Mouse (Mus musculus) hindbrain, embryonic 15.5 days (tissue): Measurements from ENCODE around the gene Tmem200b. TPM values are rescaled to one million over a fixed set of nuclear protein-coding genes. Genes with fewer than 3 reads are reported as not detected.

Experiments
- ATAC-seq: fragments of 200-750 bp; cut with Nextera tagmentation; 2 replicates; pipeline ENCODE4 v1.8.0; 2017; ENCODE audit warnings: low read depth, moderate number of reproducible peaks, moderate TSS enrichment; ENCODE audit not compliant: low FRiP score
- H3K27ac ChIP-seq: fragments of 300-500 bp; sonication (generic); replicated peaks from 2 replicates; pipeline ENCODE4 v1.5.1; 2015; ENCODE audit warnings: mild to moderate bottlenecking, inconsistent platforms
- H3K27me3 ChIP-seq: fragments of 300-500 bp; sonication (generic); 2 replicates; pipeline ENCODE4 v1.6.1; 2015; ENCODE audit warnings: control low read depth, inconsistent platforms
- H3K36me3 ChIP-seq: fragments of 300-500 bp; sonication (generic); 2 replicates; pipeline ENCODE4 v1.6.1; 2015; ENCODE audit warnings: control low read depth, inconsistent platforms
- H3K4me1 ChIP-seq: fragments of 300-500 bp; sonication (generic); replicated peaks from 2 replicates; pipeline ENCODE4 v1.6.1; 2015; ENCODE audit warnings: control low read depth, inconsistent platforms
- H3K4me2 ChIP-seq: fragments of 300-500 bp; sonication (generic); 2 replicates; pipeline ENCODE4 v1.6.1; 2015; ENCODE audit warnings: moderate library complexity, mild to moderate bottlenecking, inconsistent platforms
- H3K4me3 ChIP-seq: fragments of 300-500 bp; sonication (generic); 2 replicates; pipeline ENCODE4 v1.5.1; 2015; ENCODE audit warnings: mild to moderate bottlenecking, inconsistent platforms
- H3K9ac ChIP-seq: fragments of 300-500 bp; sonication (generic); 2 replicates; pipeline ENCODE4 v1.6.1; 2015; ENCODE audit warnings: inconsistent platforms
- H3K9me3 ChIP-seq: fragments of 300-500 bp; sonication (generic); 2 replicates; pipeline ENCODE4 v1.6.1; 2016; ENCODE audit warnings: control low read depth, inconsistent platforms
- WGBS: fragments of 180-500 bp; shearing (Covaris S2); methylation state at CpG from one replicate; pipeline ENCODE4 v1.1.7; 2015; 5-methylcytosine and 5-hydroxymethylcytosine counted together
- polyA plus RNA-seq: library from polyadenylated mRNA; unstranded; fragments of >200 nt; fragmentation: Nextera tagmentation; extraction: Ambion mirVana; gene quantifications from 2 replicates; pipeline ENCODE4 v1.2.1, GENCODE M21; 2015

Gene Tmem200b
- polyA plus RNA-seq, 1 experiment from 2014 or later: 0.29 TPM

DNA sequence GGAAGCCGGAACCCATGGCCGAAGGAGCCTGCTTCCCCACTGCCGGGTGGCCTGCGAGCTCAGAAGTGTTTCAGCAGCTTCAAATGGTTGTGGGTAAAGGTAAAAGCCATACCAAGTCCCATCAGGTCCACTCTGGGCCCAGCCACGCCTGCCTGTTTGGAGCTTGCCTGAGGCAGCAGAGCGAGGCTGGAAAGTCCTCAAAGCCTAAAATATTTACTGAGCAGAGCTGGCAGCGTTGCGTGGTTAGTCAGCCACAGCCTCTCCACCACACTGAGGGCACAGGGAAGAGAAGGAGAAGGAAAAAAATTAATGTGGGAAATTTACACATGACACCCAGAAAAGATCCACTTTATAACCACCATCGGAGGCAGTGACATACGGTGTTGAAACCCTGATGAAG lies 8.0 kb upstream of the Tmem200b start:
- Histone ChIP-seq H3K4me2 (no peak overlapping the region), H3K27ac (no peak overlapping the region), H3K4me1 (peaks cover 36% of the 10 kb centered on the region), H3K9me3 (no peaks in the 10 kb centered on the region), H3K9ac (no peak overlapping the region), H3K4me3 (no peak overlapping the region), H3K27me3 (peaks cover 57% of the 10 kb centered on the region), H3K36me3 (no peaks in the 10 kb centered on the region)
- 55% methylated on average over 10 of the region's 10 CpGs for WGBS
- ATAC-seq: no peak

- H3K9ac ChIP-seq: no peak overlapping the region
- no peak overlapping the region for H3K4me3 ChIP-seq
- peaks cover 62% of the 10 kb centered on the region for H3K27me3 ChIP-seq
- H3K4me2 ChIP-seq: no peak overlapping the region
- WGBS: 6% methylated on average over 9 of the region's 9 CpGs
- H3K36me3 ChIP-seq: no peaks in the 10 kb centered on the region
- peaks cover 36% of the 10 kb centered on the region for H3K4me1 ChIP-seq
- H3K9me3 ChIP-seq: no peaks in the 10 kb centered on the region
- H3K27ac ChIP-seq: no peak overlapping the region
- ATAC-seq: no peak
Measured at GRCm38 (mm10) chr4:131914046-131914643, 7.4 kb upstream of the Tmem200b start.

GRCm38 (mm10) chr4:131914891-131915469 lies 6.6 kb upstream of the Tmem200b start:
- H3K4me1 ChIP-seq: peaks cover 35% of the 10 kb centered on the region
- peak overlapping the region; percentile 30; the same call in 1 of the 2 replicates for H3K9ac ChIP-seq
- H3K27me3 ChIP-seq: peaks cover 70% of the 10 kb centered on the region
- peak overlapping the region; percentile 29 for H3K4me3 ChIP-seq
- no peaks in the 10 kb centered on the region for H3K36me3 ChIP-seq
- ATAC-seq: no peak
- H3K27ac ChIP-seq: no peak overlapping the region
- no peaks in the 10 kb centered on the region for H3K9me3 ChIP-seq
- H3K4me2 ChIP-seq: peak overlapping the region; percentile 56
- WGBS: 2% methylated on average over 31 of the region's 31 CpGs

DNA sequence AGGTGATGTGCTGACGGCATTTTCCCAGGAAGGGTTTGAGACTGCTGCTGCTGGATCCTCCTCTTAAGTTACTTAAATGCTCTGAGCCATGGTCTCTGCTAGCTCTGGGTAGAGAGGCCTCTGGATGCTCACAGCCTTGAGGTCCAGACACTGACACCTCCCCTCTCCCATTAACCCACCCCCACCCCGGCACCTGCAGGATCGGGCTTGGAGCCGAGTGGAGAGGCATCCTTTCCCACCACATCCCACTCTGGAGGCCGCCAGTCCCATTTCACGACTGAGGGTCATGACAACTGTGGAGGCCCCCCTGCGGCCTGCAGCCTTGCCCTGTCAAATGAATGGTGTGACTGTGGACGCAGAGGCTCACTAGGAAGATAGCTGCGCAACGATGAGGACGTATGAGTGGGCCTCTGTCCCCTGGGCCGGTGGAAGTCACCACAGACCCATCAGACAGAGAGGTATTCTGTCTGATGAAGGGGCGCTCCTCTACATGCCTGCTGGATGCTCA lies 5.7 kb upstream of the Tmem200b start:
- Histone ChIP-seq H3K4me2 (peak overlapping the region; percentile 56), H3K9me3 (no peaks in the 10 kb centered on the region), H3K36me3 (no peaks in the 10 kb centered on the region), H3K4me3 (no peak overlapping the region), H3K9ac (no peak overlapping the region), H3K27ac (no peak overlapping the region), H3K4me1 (peaks cover 35% of the 10 kb centered on the region), H3K27me3 (peaks cover 79% of the 10 kb centered on the region)
- ATAC-seq: no peak
- WGBS: 23% methylated on average over 13 of the region's 13 CpGs

DNA sequence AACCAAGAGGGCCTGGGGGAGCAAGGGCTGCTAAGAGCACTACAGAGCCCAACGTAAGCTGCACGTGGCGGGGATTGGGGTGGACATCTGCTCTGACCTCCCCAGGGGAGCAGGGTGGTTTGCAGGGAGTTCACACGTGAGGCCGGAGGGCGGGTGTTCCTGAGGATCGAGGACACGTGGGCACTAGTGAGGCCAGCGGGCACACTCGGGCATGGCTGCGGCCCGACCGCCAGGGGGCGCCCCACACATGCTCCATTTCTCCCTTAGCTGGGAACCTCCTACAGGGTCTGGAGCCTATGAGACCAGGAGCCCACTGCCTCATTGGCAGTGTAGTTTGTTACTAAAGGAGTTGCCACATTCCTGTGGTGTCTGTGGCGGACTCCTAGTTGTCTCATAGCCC lies 5.1 kb upstream of the Tmem200b start:
- Histone ChIP-seq H3K4me2 (no peak overlapping the region), H3K9me3 (no peaks in the 10 kb centered on the region)
- ATAC-seq: no peak

GRCm38 (mm10) chr4:131917010-131917555 lies 4.5 kb upstream of the Tmem200b start:
- no peak for ATAC-seq
- whole genome bisulfite sequencing: 82% methylated on average over 10 of the region's 10 CpGs
- Histone ChIP-seq H3K36me3 (no peaks in the 10 kb centered on the region), H3K27ac (no peak overlapping the region), H3K4me3 (no peak overlapping the region), H3K27me3 (peaks cover 87% of the 10 kb centered on the region), H3K4me2 (no peak overlapping the region), H3K4me1 (peaks cover 46% of the 10 kb centered on the region), H3K9me3 (no peaks in the 10 kb centered on the region), H3K9ac (no peak overlapping the region)

More for the DNA sequence above, 5.1 kb upstream of the Tmem200b start:
- peaks cover 39% of the 10 kb centered on the region for H3K4me1 ChIP-seq
- no peak overlapping the region for H3K9ac ChIP-seq
- peaks cover 83% of the 10 kb centered on the region for H3K27me3 ChIP-seq
- no peaks in the 10 kb centered on the region for H3K36me3 ChIP-seq
- H3K27ac ChIP-seq: no peak overlapping the region
- H3K4me3 ChIP-seq: no peak overlapping the region
- 8% methylated on average over 14 of the region's 15 CpGs for WGBS

- 61% methylated on average over 7 of the region's 7 CpGs for WGBS
- Histone ChIP-seq H3K36me3 (no peaks in the 10 kb centered on the region), H3K9me3 (no peaks in the 10 kb centered on the region), H3K4me2 (no peak overlapping the region), H3K27ac (no peak overlapping the region), H3K9ac (no peak overlapping the region), H3K27me3 (peaks cover 87% of the 10 kb centered on the region), H3K4me1 (peaks cover 51% of the 10 kb centered on the region), H3K4me3 (no peak overlapping the region)
- ATAC-seq: no peak
Measured at GRCm38 (mm10) chr4:131918026-131918533, 3.5 kb upstream of the Tmem200b start.

DNA sequence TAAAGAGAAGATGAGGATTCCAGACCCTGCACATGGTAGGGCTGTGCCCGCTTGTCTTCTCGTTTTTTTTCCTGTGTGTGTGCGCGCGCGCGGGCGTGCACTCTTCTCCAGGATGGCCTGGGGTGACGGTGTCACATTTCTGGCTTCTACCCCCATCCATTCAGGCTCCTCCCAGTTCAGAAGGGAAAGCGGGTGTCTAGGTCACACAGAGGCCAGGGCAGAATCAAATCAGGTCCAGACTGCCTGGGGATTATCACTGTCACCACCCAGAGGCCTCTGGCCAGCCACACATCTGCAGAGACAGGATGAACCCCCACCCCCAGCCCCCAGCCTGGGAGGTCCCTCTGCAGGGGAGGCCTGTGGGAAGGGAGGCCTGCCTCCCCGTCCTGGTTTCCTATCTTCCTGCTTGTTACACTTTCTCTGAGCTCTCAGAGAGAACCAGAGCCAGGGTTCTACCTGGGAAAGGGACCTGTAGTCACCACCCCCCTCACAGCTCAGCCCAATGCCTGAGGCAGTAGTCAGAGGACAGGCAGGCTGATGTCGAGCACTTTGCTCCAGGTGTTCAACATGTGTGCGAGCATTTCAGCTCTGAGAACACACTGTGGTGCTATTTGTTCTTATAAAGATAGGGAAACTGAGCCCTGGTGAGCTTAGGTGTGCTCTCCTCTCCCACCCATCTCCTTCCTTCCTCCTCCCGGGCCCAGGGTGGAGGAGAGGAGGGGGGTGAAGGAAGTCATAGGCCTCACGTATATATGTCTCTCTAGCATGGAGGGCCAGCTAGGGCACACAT lies 2.7 kb upstream of the Tmem200b start:
- Histone ChIP-seq H3K4me3 (no peak overlapping the region), H3K9me3 (no peaks in the 10 kb centered on the region), H3K4me1 (peaks cover 51% of the 10 kb centered on the region), H3K9ac (no peak overlapping the region), H3K27me3 (peaks cover 89% of the 10 kb centered on the region), H3K36me3 (no peaks in the 10 kb centered on the region), H3K4me2 (no peak overlapping the region), H3K27ac (no peak overlapping the region)
- 18% methylated on average over 15 of the region's 15 CpGs for WGBS
- ATAC-seq: no peak

GRCm38 (mm10) chr4:131919506-131920140 lies 1.9 kb upstream of the Tmem200b start:
- Histone ChIP-seq H3K9ac (no peak overlapping the region), H3K4me1 (peaks cover 46% of the 10 kb centered on the region), H3K27ac (no peak overlapping the region), H3K27me3 (peaks cover 88% of the 10 kb centered on the region), H3K36me3 (no peaks in the 10 kb centered on the region), H3K9me3 (no peaks in the 10 kb centered on the region), H3K4me2 (peak overlapping the region; percentile 75; the same call in 1 of the 2 replicates), H3K4me3 (0 out of 2 replicates have a peak overlapping the region, but pooled peaks have one; percentile 45)
- ATAC-seq: no peak
- 27% methylated on average over 15 of the region's 15 CpGs for WGBS

- peaks cover 86% of the 10 kb centered on the region for H3K27me3 ChIP-seq
- H3K9ac ChIP-seq: no peak overlapping the region
- peak overlapping the region; percentile 45 for H3K4me3 ChIP-seq
- no peaks in the 10 kb centered on the region for H3K9me3 ChIP-seq
- H3K4me1 ChIP-seq: peaks cover 40% of the 10 kb centered on the region
- peak overlapping the region; percentile 75 for H3K4me2 ChIP-seq
- ATAC-seq: no peak
- WGBS: 5% methylated on average over 47 of the region's 51 CpGs
- H3K36me3 ChIP-seq: no peaks in the 10 kb centered on the region
- H3K27ac ChIP-seq: no peak overlapping the region
Measured at GRCm38 (mm10) chr4:131920141-131920594, 1.4 kb upstream of the Tmem200b start.

- Histone ChIP-seq H3K27me3 (peaks cover 81% of the 10 kb centered on the region), H3K27ac (no peak overlapping the region), H3K4me3 (peak overlapping the region; percentile 45), H3K36me3 (0 out of 2 replicates have a peak, but pooled peaks cover 6% of the 10 kb centered on the region), H3K9ac (peak overlapping the region; percentile 43; the same call in 1 of the 2 replicates), H3K4me1 (peaks cover 34% of the 10 kb centered on the region), H3K9me3 (no peaks in the 10 kb centered on the region), H3K4me2 (peak overlapping the region; percentile 75)
- WGBS: 1% methylated on average over 54 of the region's 76 CpGs
- ATAC-seq: peak; percentile 51; the same call in 1 of the 2 replicates
Measured at GRCm38 (mm10) chr4:131920595-131921351, 798 bp upstream of the Tmem200b start.
